Mouse (Mus musculus) hindbrain, embryonic 13.5 days (tissue): ENCODE data around the gene Bco1. TPM values are rescaled to one million over a fixed set of nuclear protein-coding genes. Genes with fewer than 3 reads are reported as not detected.
A peak's percentile ranks its signal among the peaks of the same experiment; 100 is the strongest.

Source experiments
- ATAC-seq: fragments of 200-750 bp; cut with Nextera tagmentation; 2 replicates; pipeline ENCODE4 v1.8.0; 2017; ENCODE audit warnings: moderate TSS enrichment; ENCODE audit not compliant: low FRiP score
- H3K27ac ChIP-seq: fragments of 300-500 bp; sonication (generic); 2 replicates; pipeline ENCODE4 v1.5.1; 2015; ENCODE audit warnings: inconsistent platforms, mild to moderate bottlenecking, moderate library complexity
- H3K27me3 ChIP-seq: fragments of 300-500 bp; sonication (generic); 2 replicates; pipeline ENCODE4 v1.6.1; 2015; ENCODE audit warnings: mild to moderate bottlenecking, inconsistent platforms
- H3K36me3 ChIP-seq: fragments of 300-500 bp; sonication (generic); 2 replicates; pipeline ENCODE4 v1.6.1; 2015; ENCODE audit warnings: mild to moderate bottlenecking, inconsistent platforms
- H3K4me1 ChIP-seq: fragments of 300-500 bp; sonication (generic); replicated peaks from 2 replicates; pipeline ENCODE4 v1.6.1; 2015; ENCODE audit warnings: inconsistent platforms
- H3K4me2 ChIP-seq: fragments of 300-500 bp; sonication (generic); 2 replicates; pipeline ENCODE4 v1.6.1; 2015; ENCODE audit warnings: inconsistent platforms, mild to moderate bottlenecking, moderate library complexity
- H3K4me3 ChIP-seq: fragments of 300-500 bp; sonication (generic); 2 replicates; pipeline ENCODE4 v1.5.1; 2015; ENCODE audit warnings: mild to moderate bottlenecking, inconsistent platforms
- H3K9ac ChIP-seq: fragments of 300-500 bp; sonication (generic); 2 replicates; pipeline ENCODE4 v1.6.1; 2015; ENCODE audit warnings: mild to moderate bottlenecking, inconsistent platforms
- H3K9me3 ChIP-seq: fragments of 300-500 bp; sonication (generic); 2 replicates; pipeline ENCODE4 v1.6.1; 2016; ENCODE audit warnings: inconsistent platforms
- WGBS: fragments of 180-500 bp; shearing (Covaris S2); methylation state at CpG from one replicate; pipeline ENCODE4 v1.1.7; 2015; 5-methylcytosine and 5-hydroxymethylcytosine counted together
- polyA plus RNA-seq: library from polyadenylated mRNA; unstranded; fragments of >200 nt; fragmentation: Nextera tagmentation; extraction: Ambion mirVana; gene quantifications from 2 replicates; pipeline ENCODE4 v1.2.1, GENCODE M21; 2015

The Bco1 gene
- polyA plus RNA-seq, 1 experiment from 2014 or later: 0.21 TPM

DNA sequence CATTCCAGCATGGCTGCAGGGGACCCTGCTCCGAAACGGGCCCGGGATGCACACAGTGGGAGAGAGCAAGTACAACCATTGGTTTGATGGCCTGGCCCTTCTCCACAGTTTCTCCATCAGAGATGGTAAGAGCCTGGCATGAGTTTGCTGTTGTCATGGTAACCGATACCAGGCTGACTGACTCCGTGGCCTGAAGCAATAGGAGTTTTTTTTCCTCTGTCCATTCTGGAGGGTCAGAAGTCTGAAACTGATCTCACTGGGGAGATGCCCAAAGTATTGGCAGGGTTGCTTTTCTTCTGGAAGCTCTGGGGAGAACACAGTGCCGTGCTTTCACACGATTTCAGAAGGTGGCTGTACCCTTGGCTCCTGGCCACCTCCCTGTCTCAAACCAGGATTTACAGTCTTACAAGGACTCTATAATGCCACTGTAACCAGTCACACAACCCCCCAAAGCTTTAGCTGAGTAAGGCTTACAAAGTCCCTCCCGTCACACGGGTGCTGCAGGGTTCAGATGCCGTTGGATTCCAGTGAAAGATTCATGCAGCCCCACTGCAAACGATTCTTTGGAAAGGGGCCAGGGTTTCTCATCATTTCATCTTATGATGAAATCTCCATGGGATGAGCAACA lies 2.0 kb downstream of the Bco1 start:
- Histone ChIP-seq H3K4me3 (no peak overlapping the region), H3K9me3 (0 out of 2 replicates have a peak, but pooled peaks cover 9% of the 10 kb centered on the region), H3K27me3 (no peaks in the 10 kb centered on the region), H3K4me2 (0 out of 2 replicates have a peak overlapping the region, but pooled peaks have one; percentile 8), H3K4me1 (peaks cover 15% of the 10 kb centered on the region), H3K36me3 (no peaks in the 10 kb centered on the region), H3K27ac (peak overlapping the region; percentile 67), H3K9ac (no peak overlapping the region)
- peak; percentile 94 for ATAC-seq
- WGBS: 41% methylated on average over 11 of the region's 11 CpGs

DNA sequence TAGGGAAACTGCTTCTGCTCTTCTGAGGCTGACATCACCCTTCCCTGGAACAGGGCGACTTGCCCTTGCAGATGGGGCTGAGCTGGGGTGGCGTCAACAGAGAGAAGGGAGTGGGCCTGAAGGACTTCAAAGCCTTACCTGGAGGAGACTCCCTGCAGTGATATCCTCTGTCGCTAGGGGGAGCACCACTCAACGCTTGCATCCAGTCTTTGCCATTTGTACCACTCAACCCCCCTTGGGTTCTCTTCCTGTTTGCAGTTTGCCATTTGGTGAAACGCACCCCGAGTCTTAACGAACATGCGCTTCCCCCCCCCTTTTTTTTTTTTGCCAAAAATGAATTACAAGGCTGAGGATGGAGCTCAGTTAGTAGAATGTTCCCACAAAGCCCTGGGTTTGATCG lies 11.9 kb downstream of the Bco1 start:
- no peaks in the 10 kb centered on the region for H3K36me3 ChIP-seq
- no peak for ATAC-seq
- no peaks in the 10 kb centered on the region; the same call in 1 of the 2 replicates for H3K9me3 ChIP-seq
- H3K4me1 ChIP-seq: no peaks in the 10 kb centered on the region
- H3K27ac ChIP-seq: no peak overlapping the region
- H3K4me3 ChIP-seq: no peak overlapping the region
- 15% methylated on average over 9 of the region's 9 CpGs for WGBS
- H3K9ac ChIP-seq: no peak overlapping the region
- H3K4me2 ChIP-seq: no peak overlapping the region
- no peaks in the 10 kb centered on the region for H3K27me3 ChIP-seq

DNA sequence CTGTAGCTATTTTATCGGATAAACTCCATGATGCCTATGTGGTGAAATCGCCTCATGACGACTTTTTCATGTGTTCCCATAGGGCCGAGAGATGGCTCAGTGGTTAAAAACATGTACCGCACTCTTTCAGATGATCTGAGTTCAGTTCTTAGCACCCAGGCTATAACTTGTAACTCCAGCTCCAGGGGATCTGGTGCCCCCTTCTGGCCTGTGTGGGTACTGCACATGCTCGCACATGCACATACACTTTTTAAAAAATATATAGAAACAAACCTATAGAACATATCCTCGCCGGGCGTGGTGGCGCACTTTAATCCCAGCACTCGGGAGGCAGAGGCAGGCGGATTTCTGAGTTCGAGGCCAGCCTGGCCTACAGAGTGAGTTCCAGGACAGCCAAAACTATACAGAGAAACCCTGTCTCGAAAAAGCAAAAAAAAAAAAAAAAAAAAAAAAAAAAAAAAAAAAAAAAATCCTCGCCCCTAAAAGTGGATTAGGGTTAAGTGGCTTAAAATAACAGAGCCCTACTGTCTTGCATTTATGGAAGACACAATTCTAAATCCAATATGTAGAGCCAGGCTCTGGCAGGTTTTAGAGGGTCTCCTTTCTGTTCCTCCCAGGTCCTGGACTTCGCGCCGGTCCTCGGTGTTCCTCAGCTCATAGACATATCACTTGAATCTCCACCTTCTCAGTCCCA lies 13.5 kb downstream of the Bco1 start:
- Histone ChIP-seq H3K36me3 (no peaks in the 10 kb centered on the region), H3K9me3 (no peaks in the 10 kb centered on the region; the same call in 1 of the 2 replicates), H3K4me3 (no peak overlapping the region), H3K27ac (no peak overlapping the region), H3K4me1 (no peaks in the 10 kb centered on the region), H3K9ac (no peak overlapping the region), H3K27me3 (no peaks in the 10 kb centered on the region), H3K4me2 (no peak overlapping the region)
- WGBS: 92% methylated on average over 19 of the region's 19 CpGs
- no peak for ATAC-seq

DNA sequence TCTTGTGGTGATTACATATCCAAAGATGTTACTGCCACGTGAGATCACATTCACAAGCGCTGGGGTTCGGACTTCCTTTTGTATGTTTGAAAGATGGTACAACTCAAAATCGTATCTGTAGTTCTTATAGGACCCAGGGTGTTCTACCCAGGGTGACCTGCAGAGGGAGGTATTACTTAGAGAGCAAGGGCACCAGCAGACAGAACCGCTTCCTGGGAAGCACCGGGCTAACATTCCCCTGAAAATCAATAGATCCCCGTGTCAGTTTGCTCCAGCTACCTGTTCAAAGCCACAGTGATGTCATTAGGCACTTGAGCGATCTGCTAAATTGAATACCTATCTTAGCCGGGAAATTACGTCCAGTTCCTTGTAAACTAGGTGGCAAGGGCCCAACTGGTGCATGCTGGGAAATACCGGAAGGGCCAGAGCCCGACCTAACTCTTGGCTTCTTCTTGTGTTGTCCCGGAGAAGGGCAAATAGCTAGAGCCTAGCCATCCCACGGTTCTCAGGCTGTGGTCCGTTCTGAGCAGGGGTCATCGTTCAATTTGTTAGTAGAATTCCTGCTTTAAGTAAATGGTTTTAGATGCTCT lies 14.2 kb downstream of the Bco1 start:
- Histone ChIP-seq H3K4me1 (no peaks in the 10 kb centered on the region), H3K36me3 (no peaks in the 10 kb centered on the region), H3K9me3 (no peaks in the 10 kb centered on the region; the same call in 1 of the 2 replicates), H3K27ac (no peak overlapping the region), H3K9ac (no peak overlapping the region), H3K4me3 (no peak overlapping the region), H3K27me3 (no peaks in the 10 kb centered on the region), H3K4me2 (no peak overlapping the region)
- no peak for ATAC-seq
- WGBS: 57% methylated on average over 16 of the region's 16 CpGs

DNA sequence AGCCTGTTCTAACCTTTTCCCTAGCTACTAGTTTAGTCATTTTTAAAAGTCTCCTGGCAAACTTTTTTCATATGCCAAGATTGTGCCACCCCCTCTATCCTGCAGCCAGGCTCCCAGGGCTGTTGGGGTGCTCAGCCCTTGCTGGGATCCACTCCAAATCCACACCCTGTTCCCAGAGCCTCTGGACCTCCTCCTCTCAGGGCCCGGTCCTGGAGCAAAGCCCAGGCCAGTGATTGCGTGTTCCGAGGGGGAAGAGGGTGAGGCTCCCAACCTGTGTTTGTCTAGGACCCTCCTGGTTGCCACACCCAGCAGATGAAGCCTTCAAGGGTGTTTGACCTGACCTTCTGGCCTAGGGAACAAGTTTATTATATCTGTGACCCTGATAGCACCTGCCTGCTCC lies 16.0 kb downstream of the Bco1 start:
- Histone ChIP-seq H3K4me2 (no peak overlapping the region), H3K27me3 (no peaks in the 10 kb centered on the region), H3K4me1 (peaks cover 13% of the 10 kb centered on the region), H3K36me3 (no peaks in the 10 kb centered on the region), H3K9ac (no peak overlapping the region), H3K4me3 (no peak overlapping the region), H3K27ac (no peak overlapping the region), H3K9me3 (no peaks in the 10 kb centered on the region; the same call in 1 of the 2 replicates)
- ATAC-seq: no peak
- WGBS: 93% methylated on average over 3 of the region's 3 CpGs

DNA sequence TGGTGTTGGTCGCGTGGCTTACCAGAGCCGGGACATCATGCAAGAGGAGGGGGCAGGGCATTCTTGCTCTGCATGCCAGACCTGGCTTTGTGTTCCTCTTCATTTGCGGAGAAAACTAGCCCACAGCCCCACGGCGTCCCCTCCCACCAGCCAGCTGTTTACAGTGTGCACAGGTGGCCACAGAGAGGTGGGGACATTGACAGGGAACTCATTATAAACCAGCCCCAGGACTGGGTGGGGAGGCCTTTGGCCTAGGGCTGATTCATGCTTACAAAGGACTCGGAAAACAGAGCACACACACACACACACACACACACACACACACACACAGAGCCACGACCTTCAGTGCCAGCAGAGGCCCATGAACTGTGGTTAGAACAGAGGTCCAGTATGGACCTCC lies 16.6 kb downstream of the Bco1 start:
- ATAC-seq: no peak
- no peak overlapping the region for H3K27ac ChIP-seq
- no peak overlapping the region for H3K4me3 ChIP-seq
- H3K4me2 ChIP-seq: no peak overlapping the region
- H3K9me3 ChIP-seq: no peaks in the 10 kb centered on the region; the same call in 1 of the 2 replicates
- H3K27me3 ChIP-seq: no peaks in the 10 kb centered on the region
- H3K36me3 ChIP-seq: no peaks in the 10 kb centered on the region
- H3K4me1 ChIP-seq: peaks cover 13% of the 10 kb centered on the region
- no peak overlapping the region for H3K9ac ChIP-seq
- 69% methylated on average over 8 of the region's 8 CpGs for WGBS

DNA sequence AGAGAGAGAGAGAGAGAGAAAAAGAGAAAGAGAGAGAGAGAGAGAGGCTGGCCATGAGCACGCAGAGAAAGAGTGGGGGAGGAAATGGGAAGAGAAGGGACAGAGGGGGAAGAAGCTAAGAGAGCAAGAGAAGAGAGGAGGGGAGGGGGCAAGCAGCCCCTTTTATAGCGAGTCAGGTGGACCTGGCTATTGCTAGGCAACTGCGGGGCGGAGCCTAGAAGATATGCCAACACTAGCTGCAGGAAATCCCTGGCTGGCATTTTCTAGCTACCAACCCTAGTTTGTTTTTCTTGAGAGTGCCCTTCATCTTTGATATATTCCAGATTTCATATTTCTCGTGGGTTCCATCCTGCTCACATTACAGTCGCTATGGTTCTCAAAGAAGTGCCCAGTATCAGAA lies 19.4 kb downstream of the Bco1 start:
- H3K27ac ChIP-seq: no peak overlapping the region
- H3K4me1 ChIP-seq: peaks cover 13% of the 10 kb centered on the region
- no peaks in the 10 kb centered on the region for H3K9me3 ChIP-seq
- no peaks in the 10 kb centered on the region for H3K36me3 ChIP-seq
- no peaks in the 10 kb centered on the region for H3K27me3 ChIP-seq
- H3K9ac ChIP-seq: no peak overlapping the region
- peak overlapping the region; percentile 36; the same call in 1 of the 2 replicates for H3K4me2 ChIP-seq
- WGBS: 47% methylated on average over 6 of the region's 6 CpGs
- ATAC-seq: no peak
- no peak overlapping the region for H3K4me3 ChIP-seq

DNA sequence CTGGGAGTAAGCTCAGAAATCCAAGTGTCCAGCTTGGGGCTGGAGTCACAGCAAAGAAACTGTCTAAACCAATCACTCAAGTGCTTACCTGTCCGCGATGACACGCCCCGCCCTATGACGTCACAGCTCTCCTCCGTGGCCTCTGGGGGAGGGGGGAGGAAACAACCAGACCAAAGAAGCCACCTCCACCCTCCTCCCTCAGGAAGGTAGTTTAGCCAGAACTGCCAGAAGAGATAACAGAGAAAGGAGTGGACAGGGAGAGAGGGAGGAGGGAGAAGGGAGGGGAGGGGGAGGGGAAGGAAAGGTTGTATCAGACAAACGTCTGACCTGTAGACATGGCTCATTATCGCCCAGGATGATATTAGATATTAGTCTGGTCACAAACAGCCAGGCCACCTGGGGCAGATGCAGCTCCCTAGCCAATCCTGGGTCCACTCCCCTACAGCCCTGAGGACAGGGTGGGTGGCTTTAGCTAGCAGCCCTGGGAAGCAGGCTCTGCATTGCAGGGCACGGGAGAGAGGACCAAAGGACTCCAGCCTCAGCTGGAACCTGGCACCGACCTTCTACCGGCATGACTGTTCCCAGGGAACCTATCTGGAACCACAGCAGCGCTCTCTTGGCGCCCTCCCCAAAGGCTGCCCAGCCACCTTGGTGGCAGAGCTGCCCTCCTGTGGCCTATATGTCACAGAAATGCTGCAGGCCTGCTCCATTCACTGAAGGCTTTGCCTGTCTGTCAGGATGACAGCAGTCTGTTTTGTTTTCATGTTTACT lies 20.2 kb downstream of the Bco1 start:
- Histone ChIP-seq H3K4me2 (peak overlapping the region; percentile 36), H3K4me1 (peaks cover 13% of the 10 kb centered on the region), H3K9me3 (no peaks in the 10 kb centered on the region), H3K36me3 (no peaks in the 10 kb centered on the region), H3K9ac (no peak overlapping the region), H3K27ac (no peak overlapping the region), H3K4me3 (no peak overlapping the region), H3K27me3 (no peaks in the 10 kb centered on the region)
- 13% methylated on average over 13 of the region's 13 CpGs for WGBS
- ATAC-seq: no peak

DNA sequence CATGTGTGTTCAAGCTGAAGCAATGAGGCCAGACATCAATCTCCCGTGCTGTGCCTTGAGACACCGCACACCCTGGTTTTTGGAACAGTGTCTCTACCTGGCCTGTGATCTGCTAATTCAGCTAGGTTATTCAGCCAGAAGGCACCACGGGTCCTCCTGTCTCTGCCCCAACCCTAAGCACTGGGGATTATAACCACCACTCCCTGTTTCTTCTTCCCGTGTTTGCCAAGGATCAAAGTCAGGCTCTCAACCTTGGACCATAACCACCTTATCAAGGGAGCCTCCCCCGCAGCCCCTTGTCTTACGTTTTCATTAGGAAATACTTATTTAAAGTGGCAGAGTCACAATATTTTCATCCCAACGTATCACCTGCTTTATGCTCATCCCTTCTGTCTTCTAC lies 20.9 kb downstream of the Bco1 start:
- Histone ChIP-seq H3K9me3 (no peaks in the 10 kb centered on the region), H3K27ac (no peak overlapping the region), H3K4me3 (no peak overlapping the region), H3K4me1 (peaks cover 13% of the 10 kb centered on the region), H3K36me3 (no peaks in the 10 kb centered on the region), H3K27me3 (no peaks in the 10 kb centered on the region), H3K4me2 (no peak overlapping the region), H3K9ac (no peak overlapping the region)
- no peak for ATAC-seq
- WGBS: 79% methylated on average over 7 of the region's 7 CpGs

DNA sequence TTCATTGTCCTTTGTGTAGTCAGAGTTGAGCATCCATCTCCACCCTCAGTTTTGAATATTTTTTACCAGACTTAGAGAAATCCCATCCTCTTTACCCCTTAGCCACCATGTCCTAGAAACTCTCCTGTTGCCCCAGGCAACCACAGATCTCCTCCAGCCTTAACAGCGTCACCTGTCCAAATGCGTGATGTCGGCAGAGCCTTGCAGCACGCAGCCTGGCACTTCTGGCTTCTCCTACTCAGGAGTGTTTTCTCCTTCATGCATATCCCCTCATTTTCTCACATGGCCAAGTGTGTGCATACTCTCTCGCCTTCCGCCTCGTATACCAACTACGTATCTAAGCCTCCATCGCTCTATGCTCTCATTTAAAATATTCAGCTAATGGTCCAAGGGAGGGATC lies 22.8 kb downstream of the Bco1 start:
- no peak overlapping the region for H3K9ac ChIP-seq
- H3K9me3 ChIP-seq: no peaks in the 10 kb centered on the region
- peaks cover 13% of the 10 kb centered on the region for H3K4me1 ChIP-seq
- H3K27ac ChIP-seq: no peak overlapping the region
- H3K4me3 ChIP-seq: no peak overlapping the region
- H3K36me3 ChIP-seq: no peaks in the 10 kb centered on the region
- no peak overlapping the region for H3K4me2 ChIP-seq
- no peak for ATAC-seq
- 91% methylated on average over 9 of the region's 9 CpGs for WGBS
- no peaks in the 10 kb centered on the region for H3K27me3 ChIP-seq

DNA sequence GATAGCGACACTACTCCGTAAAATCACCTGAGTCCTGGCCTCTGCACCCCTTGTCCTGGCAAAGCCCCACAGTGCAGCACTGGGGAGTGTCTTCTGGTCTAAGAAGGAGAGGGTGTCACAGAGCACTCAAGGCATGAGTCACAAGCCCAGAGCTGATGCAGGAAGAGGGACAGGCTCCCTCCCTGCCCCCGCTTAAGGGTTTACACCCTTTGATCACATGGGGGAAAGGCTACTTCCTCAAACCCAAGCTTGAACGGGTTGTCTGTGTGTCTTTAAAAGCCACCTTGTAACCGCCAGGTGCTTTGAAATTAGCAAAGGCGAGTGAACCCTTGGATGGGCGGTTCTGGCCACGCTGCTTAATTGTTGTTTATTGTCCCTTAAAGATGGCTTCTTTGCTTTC lies 25.6 kb downstream of the Bco1 start:
- Histone ChIP-seq H3K9ac (no peak overlapping the region), H3K4me3 (no peak overlapping the region), H3K27ac (no peak overlapping the region), H3K4me1 (no peaks in the 10 kb centered on the region), H3K27me3 (no peaks in the 10 kb centered on the region), H3K4me2 (no peak overlapping the region), H3K9me3 (no peaks in the 10 kb centered on the region), H3K36me3 (no peaks in the 10 kb centered on the region)
- 68% methylated on average over 8 of the region's 8 CpGs for WGBS
- ATAC-seq: no peak
